Mouse (Mus musculus): ENCODE measurements around the gene Cdc73. TPM values are rescaled to one million over a fixed set of nuclear protein-coding genes. Genes with fewer than 3 reads are reported as not detected.
"Not testable (repeated sequence)": the region's sequence is repeated elsewhere in the genome, so short reads cannot be mapped to it uniquely, and the experiment has no call there.

The Cdc73 gene
- polyA plus RNA-seq, 1 experiment from 2014 or later, result 29.0 TPM

DNA sequence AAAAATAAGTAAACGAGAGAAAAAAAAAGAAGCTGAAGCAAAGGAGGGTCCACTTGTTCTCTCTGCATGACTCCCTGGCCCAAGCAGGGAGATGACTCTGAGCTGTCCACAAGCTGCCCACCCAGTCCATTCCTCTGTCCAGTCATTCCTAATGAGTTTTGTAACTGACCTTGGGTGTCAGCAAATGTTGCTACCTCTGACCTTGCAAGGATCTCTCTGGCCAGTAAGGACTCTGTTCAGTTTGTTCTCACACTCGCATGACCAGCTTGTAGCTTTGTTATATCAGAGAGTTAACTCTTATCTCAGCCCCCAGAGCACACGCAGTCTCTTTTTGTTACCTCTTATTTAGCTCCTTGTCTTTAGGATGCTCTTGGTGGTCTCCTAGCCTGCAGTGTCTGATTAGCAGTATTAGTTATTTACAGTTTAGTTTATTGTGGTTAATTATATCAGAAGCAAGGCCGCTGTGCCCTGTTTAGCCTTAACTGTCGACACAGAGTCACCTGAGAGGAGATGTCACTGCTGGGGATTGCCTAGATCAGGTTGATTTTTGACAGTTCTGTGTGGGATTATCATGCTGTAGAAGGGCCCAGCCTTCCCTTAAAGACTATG, 21.9 kb upstream of the Cdc73 start:
- H3K36me3 ChIP-seq (replicated peaks), result no peaks in the 10 kb centered on the region
- DNase-seq (ENCODE audit: low spot score), result no peak
- WGBS, result 86% methylated on average over 5 of the region's 5 CpGs
- no peaks in the 10 kb centered on the region for H3K27me3 ChIP-seq (replicated peaks; ENCODE audit: low read depth, poor library complexity, severe bottlenecking)
- no peaks in the 10 kb centered on the region for H3K4me1 ChIP-seq
- no peak overlapping the region for H3K27ac ChIP-seq (replicated peaks)
- H3K4me3 ChIP-seq, result no peak overlapping the region
- H3K9me3 ChIP-seq, result no peaks in the 10 kb centered on the region

GRCm38 (mm10) chr1:143716038-143716437, 13.3 kb upstream of the Cdc73 start, which contains the start of gene Glrx2:
TSS of gene Glrx2 (plus strand) at chr1:143716338.
- H3K27ac ChIP-seq (replicated peaks); H3K9me3 ChIP-seq; H3K27me3 ChIP-seq (replicated peaks; ENCODE audit: low read depth, poor library complexity, severe bottlenecking); H3K36me3 ChIP-seq (replicated peaks); DNase-seq (ENCODE audit: low spot score); H3K4me1 ChIP-seq; H3K4me3 ChIP-seq: not testable (repeated sequence)
- WGBS, result no CpG with 5 or more reads among the region's 2 CpGs

DNA sequence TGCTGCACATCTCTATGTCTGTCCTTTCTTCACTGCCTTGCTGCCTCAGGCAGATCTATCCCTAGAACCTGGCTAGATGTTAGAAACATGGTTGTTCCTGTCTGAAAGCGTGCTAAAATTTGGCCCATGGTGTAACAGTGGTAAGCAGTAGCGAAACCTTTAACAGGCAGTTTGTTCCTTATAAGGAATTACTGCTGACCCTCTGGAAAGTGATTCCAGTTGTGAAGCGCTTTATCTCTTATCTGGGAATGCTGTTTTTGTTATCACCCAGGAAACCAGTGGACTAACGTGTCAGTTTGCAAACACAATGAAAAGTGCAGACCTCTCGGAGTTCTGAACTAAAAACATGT, 7.9 kb upstream of the Cdc73 start:
- H3K9me3 ChIP-seq, result no peaks in the 10 kb centered on the region
- no peaks in the 10 kb centered on the region for H3K36me3 ChIP-seq (replicated peaks)
- H3K4me3 ChIP-seq, result no peak overlapping the region
- 82% methylated on average over 5 of the region's 5 CpGs for WGBS
- H3K4me1 ChIP-seq, result peaks cover 6% of the 10 kb centered on the region
- DNase-seq (ENCODE audit: low spot score), result no peak
- no peaks in the 10 kb centered on the region for H3K27me3 ChIP-seq (replicated peaks; ENCODE audit: low read depth, poor library complexity, severe bottlenecking)
- H3K27ac ChIP-seq (replicated peaks), result no peak overlapping the region

DNA sequence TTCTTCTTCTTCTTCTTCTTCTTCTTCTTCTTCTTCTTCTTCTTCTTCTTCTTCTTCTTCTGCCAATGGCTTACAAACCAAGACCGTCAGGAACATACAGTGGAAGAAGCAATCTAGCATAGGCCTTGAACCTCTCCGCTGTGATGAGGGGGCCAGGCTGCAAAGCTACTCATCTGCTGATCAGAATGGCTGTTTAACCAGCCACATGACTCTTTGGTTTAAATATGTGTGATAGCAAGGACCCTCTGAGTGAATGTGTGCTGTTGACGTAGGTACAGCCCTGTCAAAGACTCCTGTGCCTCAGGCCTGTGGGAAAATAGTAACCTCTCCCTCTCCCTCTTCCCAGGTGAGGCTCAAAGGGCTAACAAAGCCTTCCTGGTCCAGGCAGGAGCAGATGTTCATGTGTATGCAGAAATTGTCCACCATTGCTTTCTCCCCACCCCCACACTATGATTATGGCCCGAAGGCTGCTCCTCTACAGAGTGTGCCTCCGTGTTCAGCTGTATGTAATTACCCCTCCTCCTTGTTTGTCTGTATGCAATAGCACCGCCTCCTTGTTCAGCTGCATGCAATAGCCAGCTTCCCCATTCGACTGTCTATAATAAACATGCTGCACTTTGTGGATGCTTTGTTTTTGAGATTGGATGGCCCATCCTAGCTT, 7.4 kb upstream of the Cdc73 start:
- H3K27ac ChIP-seq (replicated peaks), result peak overlapping the region; percentile 65

DNA sequence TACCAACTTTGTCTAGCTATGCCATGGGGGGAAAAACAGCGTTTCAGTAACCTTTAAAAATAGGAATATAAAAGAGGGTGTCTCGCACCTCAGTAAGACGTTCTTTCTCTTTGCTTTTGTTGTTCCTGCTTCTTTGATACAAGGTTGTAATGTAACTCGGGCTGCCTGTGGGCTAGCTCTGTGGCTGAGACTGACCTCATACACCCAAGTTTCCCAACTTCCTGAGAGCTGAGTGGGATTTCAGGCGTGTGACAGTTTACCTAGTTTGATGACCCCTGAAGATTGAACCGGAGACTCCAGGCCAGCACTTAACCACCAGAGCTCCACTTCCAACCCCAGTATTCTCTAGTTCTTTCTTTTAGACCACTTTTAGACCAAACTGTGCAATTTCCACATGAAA, 5.7 kb upstream of the Cdc73 start:
- 79% methylated on average over 6 of the region's 6 CpGs for WGBS
- Histone ChIP-seq H3K27ac (replicated peaks) (no peak overlapping the region), H3K4me1 (peaks cover 6% of the 10 kb centered on the region), H3K27me3 (replicated peaks; ENCODE audit: low read depth, poor library complexity, severe bottlenecking) (peaks cover 9% of the 10 kb centered on the region; the same call in 1 of the 2 replicates), H3K36me3 (replicated peaks) (no peaks in the 10 kb centered on the region), H3K9me3 (no peaks in the 10 kb centered on the region), H3K4me3 (no peak overlapping the region)
- no peak for DNase-seq (ENCODE audit: low spot score)

More for the DNA sequence above, 7.4 kb upstream of the Cdc73 start:
- no peaks in the 10 kb centered on the region for H3K27me3 ChIP-seq (replicated peaks; ENCODE audit: low read depth, poor library complexity, severe bottlenecking)
- WGBS, result 61% methylated on average over 7 of the region's 7 CpGs
- H3K4me3 ChIP-seq, result no peak overlapping the region
- H3K9me3 ChIP-seq, result no peaks in the 10 kb centered on the region
- H3K36me3 ChIP-seq (replicated peaks), result no peaks in the 10 kb centered on the region
- H3K4me1 ChIP-seq, result peaks cover 6% of the 10 kb centered on the region
- DNase-seq (ENCODE audit: low spot score), result peak; percentile 26

- 83% methylated on average over 4 of the region's 4 CpGs for WGBS
- peaks cover 6% of the 10 kb centered on the region for H3K4me1 ChIP-seq
Measured at GRCm38 (mm10) chr1:143707006-143707405, 4.3 kb upstream of the Cdc73 start.

DNA sequence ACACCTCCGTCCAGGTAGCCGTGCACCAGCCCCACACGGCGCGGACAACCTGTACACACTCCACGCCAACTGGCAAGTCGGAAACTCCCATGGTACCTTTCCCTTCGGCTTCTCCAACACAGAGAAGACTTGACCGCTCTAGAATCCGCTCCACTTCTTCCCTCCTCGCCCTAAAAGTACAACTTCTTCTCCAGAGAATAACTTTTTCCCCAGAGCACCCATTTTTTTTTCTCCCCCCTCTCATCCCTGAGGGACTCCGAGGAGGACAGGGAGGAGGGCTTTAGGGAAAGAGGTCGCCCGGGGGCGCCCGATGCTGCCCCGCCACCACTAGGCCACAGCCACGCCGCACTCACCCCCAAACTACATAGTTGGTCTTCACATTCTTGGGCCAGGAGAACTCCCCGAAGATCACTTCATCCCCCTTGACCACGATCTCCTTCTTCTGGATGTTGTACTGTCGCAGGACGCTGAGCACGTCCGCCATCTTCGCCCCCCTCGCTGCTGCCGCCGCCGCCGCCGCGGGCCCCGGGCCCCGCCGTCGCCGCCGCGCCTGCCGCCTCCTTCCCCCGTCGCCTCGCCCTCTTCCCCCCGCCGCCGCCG, 452 bp downstream of the Cdc73 start:
- Histone ChIP-seq H3K4me3 (peak overlapping the region; percentile 84), H3K36me3 (replicated peaks) (peaks cover 18% of the 10 kb centered on the region), H3K27ac (replicated peaks) (peak overlapping the region; percentile 98), H3K4me1 (peaks cover 13% of the 10 kb centered on the region), H3K27me3 (replicated peaks; ENCODE audit: low read depth, poor library complexity, severe bottlenecking) (peaks cover 9% of the 10 kb centered on the region; the same call in 1 of the 2 replicates), H3K9me3 (no peaks in the 10 kb centered on the region)
- WGBS, result under 1% methylated on average over 47 of the region's 48 CpGs
- DNase-seq (ENCODE audit: low spot score), result no peak

More at GRCm38 (mm10) chr1:143707006-143707405, 4.3 kb upstream of the Cdc73 start:
- Histone ChIP-seq H3K27me3 (replicated peaks; ENCODE audit: low read depth, poor library complexity, severe bottlenecking) (peaks cover 9% of the 10 kb centered on the region; the same call in 1 of the 2 replicates), H3K4me3 (no peak overlapping the region), H3K9me3 (no peaks in the 10 kb centered on the region), H3K27ac (replicated peaks) (no peak overlapping the region), H3K36me3 (replicated peaks) (no peaks in the 10 kb centered on the region)
- DNase-seq (ENCODE audit: low spot score), result no peak

- under 1% methylated on average over 13 of the region's 13 CpGs for WGBS
Measured at GRCm38 (mm10) chr1:143701736-143702135, 957 bp downstream of the Cdc73 start.

GRCm38 (mm10) chr1:143684849-143685248, 17.8 kb downstream of the Cdc73 start:
- Histone ChIP-seq H3K36me3 (replicated peaks) (peaks cover 75% of the 10 kb centered on the region), H3K27ac (replicated peaks) (no peak overlapping the region), H3K9me3 (no peaks in the 10 kb centered on the region), H3K4me1 (no peaks in the 10 kb centered on the region), H3K27me3 (replicated peaks; ENCODE audit: low read depth, poor library complexity, severe bottlenecking) (no peaks in the 10 kb centered on the region), H3K4me3 (no peak overlapping the region)
- 93% methylated on average over 3 of the region's 3 CpGs for WGBS
- no peak for DNase-seq (ENCODE audit: low spot score)

More at GRCm38 (mm10) chr1:143701736-143702135, 957 bp downstream of the Cdc73 start:
- Histone ChIP-seq H3K27ac (replicated peaks) (peak overlapping the region; percentile 98), H3K4me3 (peak overlapping the region; percentile 84), H3K27me3 (replicated peaks; ENCODE audit: low read depth, poor library complexity, severe bottlenecking) (peaks cover 9% of the 10 kb centered on the region; the same call in 1 of the 2 replicates), H3K4me1 (peaks cover 13% of the 10 kb centered on the region), H3K9me3 (no peaks in the 10 kb centered on the region), H3K36me3 (replicated peaks) (peaks cover 22% of the 10 kb centered on the region)
- no peak for DNase-seq (ENCODE audit: low spot score)

DNA sequence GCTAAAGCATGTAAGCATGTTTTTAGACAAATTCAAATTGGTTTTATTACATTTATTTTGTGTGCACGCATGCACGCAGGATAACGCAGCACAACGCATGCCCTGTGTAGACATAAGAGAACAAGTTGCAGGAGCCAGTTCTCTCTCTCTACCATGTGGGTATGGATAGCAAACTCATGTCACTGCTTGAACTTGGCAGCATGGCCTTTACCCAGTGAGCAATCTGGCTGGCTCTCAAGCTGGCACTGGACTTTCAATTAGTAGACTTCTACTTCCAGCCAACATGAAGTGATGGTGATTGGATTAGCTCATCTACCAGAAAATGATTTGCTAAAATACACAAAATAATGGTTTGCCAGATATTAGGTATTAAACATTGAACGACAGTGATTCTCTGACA, 21.6 kb downstream of the Cdc73 start:
- peaks cover 71% of the 10 kb centered on the region for H3K36me3 ChIP-seq (replicated peaks)
- H3K4me3 ChIP-seq, result no peak overlapping the region
- H3K27me3 ChIP-seq (replicated peaks; ENCODE audit: low read depth, poor library complexity, severe bottlenecking), result no peaks in the 10 kb centered on the region
- H3K27ac ChIP-seq (replicated peaks), result no peak overlapping the region
- H3K9me3 ChIP-seq, result no peaks in the 10 kb centered on the region
- DNase-seq (ENCODE audit: low spot score), result no peak
- 96% methylated on average over 5 of the region's 5 CpGs for WGBS
- H3K4me1 ChIP-seq, result no peaks in the 10 kb centered on the region

GRCm38 (mm10) chr1:143675734-143676361, 26.8 kb downstream of the Cdc73 start:
- H3K27ac ChIP-seq (replicated peaks), result no peak overlapping the region
- no peak for DNase-seq (ENCODE audit: low spot score)
- 95% methylated on average over 4 of the region's 4 CpGs for WGBS
- no peaks in the 10 kb centered on the region for H3K9me3 ChIP-seq
- no peaks in the 10 kb centered on the region for H3K4me1 ChIP-seq
- H3K27me3 ChIP-seq (replicated peaks; ENCODE audit: low read depth, poor library complexity, severe bottlenecking), result no peaks in the 10 kb centered on the region
- H3K4me3 ChIP-seq, result no peak overlapping the region
- H3K36me3 ChIP-seq (replicated peaks), result peaks cover 75% of the 10 kb centered on the region

- H3K4me3 ChIP-seq; DNase-seq (ENCODE audit: low spot score); H3K4me1 ChIP-seq; H3K27ac ChIP-seq (replicated peaks); H3K27me3 ChIP-seq (replicated peaks; ENCODE audit: low read depth, poor library complexity, severe bottlenecking); H3K9me3 ChIP-seq: not testable (repeated sequence)
- 87% methylated on average over 4 of the region's 4 CpGs for WGBS
- peaks cover 77% of the 10 kb centered on the region for H3K36me3 ChIP-seq (replicated peaks)
Measured at GRCm38 (mm10) chr1:143664786-143665185, 37.9 kb downstream of the Cdc73 start.
